Mouse (Mus musculus) inflammation-experienced regulatory T-cells, adult 6 months (primary cell): ENCODE measurements around the gene Suclg2. TPM values are rescaled to one million over a fixed set of nuclear protein-coding genes. Genes with fewer than 3 reads are reported as not detected.

Source experiments
- ATAC-seq: one replicate; pipeline ENCODE4 v1.8.0; 2017
- polyA plus RNA-seq, 3 experiments: library from polyadenylated mRNA; unstranded; fragments of 100-300 nt; shearing (Covaris generic); gene quantifications; one replicate each; pipeline ENCODE4 v1.2.1; 2017

Suclg2 gene
- polyA plus RNA-seq, result 10 to 100 TPM; 23.3 to 37.8 (median 33.8) TPM

- peak; percentile 88 for ATAC-seq
Measured at GRCm38 (mm10) chr6:95718031-95718968, at the start of gene Suclg2. Gene Suclg2, minus strand, starts transcription at chr6:95718800.

- ATAC-seq, result no peak
Measured at GRCm38 (mm10) chr6:95766566-95766965, 48.0 kb upstream of the Suclg2 start.

GRCm38 (mm10) chr6:95759558-95760172, 41.1 kb upstream of the Suclg2 start:
- ATAC-seq, result no peak

GRCm38 (mm10) chr6:95742378-95742777, 23.8 kb upstream of the Suclg2 start:
- no peak for ATAC-seq

GRCm38 (mm10) chr6:95731570-95732367, 13.2 kb upstream of the Suclg2 start:
- ATAC-seq, result no peak

- ATAC-seq, result no peak
Measured at GRCm38 (mm10) chr6:95729399-95729798, 10.8 kb upstream of the Suclg2 start.

GRCm38 (mm10) chr6:95725281-95725680, 6.7 kb upstream of the Suclg2 start:
- ATAC-seq, result no peak

- ATAC-seq, result no peak
Measured at GRCm38 (mm10) chr6:95723361-95723760, 4.8 kb upstream of the Suclg2 start.

- ATAC-seq, result no peak
Measured at GRCm38 (mm10) chr6:95719791-95720190, 1.2 kb upstream of the Suclg2 start.

- peak; percentile 16 for ATAC-seq
Measured at GRCm38 (mm10) chr6:95718969-95719333, 351 bp upstream of the Suclg2 start.

- ATAC-seq, result no peak
Measured at GRCm38 (mm10) chr6:95717071-95717470, 1.5 kb downstream of the Suclg2 start.

- no peak for ATAC-seq
Measured at GRCm38 (mm10) chr6:95716476-95716875, 2.1 kb downstream of the Suclg2 start.

GRCm38 (mm10) chr6:95713245-95713644, 5.4 kb downstream of the Suclg2 start:
- ATAC-seq, result no peak

- ATAC-seq, result no peak
Measured at GRCm38 (mm10) chr6:95712081-95712480, 6.5 kb downstream of the Suclg2 start.

GRCm38 (mm10) chr6:95711671-95712070, 6.9 kb downstream of the Suclg2 start:
- ATAC-seq, result no peak

- no peak for ATAC-seq
Measured at GRCm38 (mm10) chr6:95710886-95711285, 7.7 kb downstream of the Suclg2 start.

- ATAC-seq, result no peak
Measured at GRCm38 (mm10) chr6:95709531-95709930, 9.1 kb downstream of the Suclg2 start.

GRCm38 (mm10) chr6:95709106-95709505, 9.5 kb downstream of the Suclg2 start:
- ATAC-seq, result no peak

GRCm38 (mm10) chr6:95704626-95705025, 14.0 kb downstream of the Suclg2 start:
- no peak for ATAC-seq

- no peak for ATAC-seq
Measured at GRCm38 (mm10) chr6:95702200-95702599, 16.4 kb downstream of the Suclg2 start.

GRCm38 (mm10) chr6:95701786-95702185, 16.8 kb downstream of the Suclg2 start:
- ATAC-seq, result no peak

- no peak for ATAC-seq
Measured at GRCm38 (mm10) chr6:95700981-95701610, 17.5 kb downstream of the Suclg2 start.

- no peak for ATAC-seq
Measured at GRCm38 (mm10) chr6:95700191-95700590, 18.4 kb downstream of the Suclg2 start.
